Comparison of ENCODE assay signal across 14 mouse cellular contexts in the genomic region with DNA sequence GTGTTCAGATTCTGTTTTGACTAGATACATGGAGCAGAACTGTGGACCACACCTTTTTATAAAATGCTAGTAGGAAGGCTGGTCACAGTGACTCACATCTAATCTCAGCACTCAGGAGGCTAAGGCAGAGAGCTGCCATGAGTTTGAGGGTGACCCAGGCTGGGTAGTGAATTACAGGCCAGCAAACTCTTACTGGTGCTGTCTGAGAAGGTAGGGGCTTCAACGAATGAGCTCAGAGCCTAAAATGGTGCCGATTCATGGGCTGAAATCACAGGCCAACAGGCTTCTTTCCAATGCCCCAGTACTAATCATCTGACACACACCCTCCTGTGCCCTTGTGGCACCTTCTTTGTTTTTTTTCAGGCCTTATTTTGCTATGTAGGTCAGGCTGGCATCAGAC.
"Had no signal": no experiment of that assay in that cellular context is flagged by ENCODE, and none has a peak within 500 bp of the region (broad histone marks: within the 10 kb centered on the region; RNA-seq: fewer than 3 reads in every experiment).

No protein-coding gene starts in this region.

- H3K9me3 ChIP-seq: neural tube, embryonic 13.5 days; neural tube, embryonic 15.5 days; stomach, embryonic 15.5 days had no signal

- H3K27me3 ChIP-seq: neural tube, embryonic 13.5 days; neural tube, embryonic 15.5 days; stomach, embryonic 15.5 days had no signal

- H3K4me3 ChIP-seq: neural tube, embryonic 13.5 days; neural tube, embryonic 15.5 days; stomach, embryonic 15.5 days had no signal

- H3K36me3 ChIP-seq: neural tube, embryonic 13.5 days; neural tube, embryonic 15.5 days; stomach, embryonic 15.5 days had no signal

- H3K4me1 ChIP-seq: neural tube, embryonic 13.5 days; neural tube, embryonic 15.5 days; stomach, embryonic 15.5 days had no signal

- H3K27ac ChIP-seq: neural tube, embryonic 13.5 days; neural tube, embryonic 15.5 days; stomach, embryonic 15.5 days; stomach, postnatal 0 days had no signal

- DNase-seq: retina, postnatal 1 day; right cerebral cortex, adult 18-20 months; right cerebral cortex, postnatal 14 days; right cerebral cortex, postnatal 25 days; right cerebral cortex, postnatal 4 days; spleen, adult 18-20 months; thymus, adult 18-20 months; thymus, adult 2 months; thymus, postnatal 25 days; thymus, postnatal 36 days had no signal
